Mouse (Mus musculus) erythroblast, embryonic 14.5 days (primary cell): Measurements from ENCODE around the gene Fbxo8. TPM values are rescaled to one million over a fixed set of nuclear protein-coding genes. Genes with fewer than 3 reads are reported as not detected.

ENCODE experiments used
- H3K27me3 ChIP-seq: 2 replicates; pipeline ENCODE4 v1.6.1; 2012; ENCODE audit warnings: inconsistent platforms; ENCODE audit not compliant: control insufficient read depth
- H3K36me3 ChIP-seq: 2 replicates; pipeline ENCODE4 v1.6.1; 2012; ENCODE audit warnings: mild to moderate bottlenecking, inconsistent platforms; ENCODE audit not compliant: control insufficient read depth
- H3K4me1 ChIP-seq: 2 replicates; pipeline ENCODE4 v1.6.1; 2012; ENCODE audit warnings: inconsistent platforms; ENCODE audit not compliant: control insufficient read depth
- H3K4me3 ChIP-seq: replicated peaks from 2 replicates; pipeline ENCODE3; 2012; ENCODE audit warnings: moderate library complexity, mild to moderate bottlenecking, inconsistent platforms
- H3K9me3 ChIP-seq: 2 replicates; pipeline ENCODE4 v1.6.1; 2012; ENCODE audit warnings: low read length, inconsistent platforms, mixed read lengths; ENCODE audit not compliant: control insufficient read depth
- GATA1 ChIP-seq: IDR thresholded peaks from 2 replicates; pipeline ENCODE4 v1.6.1; 2012; ENCODE audit warnings: low read length, inconsistent platforms, mixed read lengths
- TAL1 ChIP-seq: IDR thresholded peaks from 3 replicates; pipeline ENCODE4 v1.6.1; 2012; ENCODE audit warnings: low read length, inconsistent platforms, mixed read lengths
- polyA plus RNA-seq: library from polyadenylated mRNA; stranded (reverse); fragments of >175 nt; gene quantifications from 2 replicates; pipeline ENCODE4 v1.2.3, GENCODE M21; 2012

Gene Fbxo8
- polyA plus RNA-seq, 1 experiment, result 0.96 TPM

DNA sequence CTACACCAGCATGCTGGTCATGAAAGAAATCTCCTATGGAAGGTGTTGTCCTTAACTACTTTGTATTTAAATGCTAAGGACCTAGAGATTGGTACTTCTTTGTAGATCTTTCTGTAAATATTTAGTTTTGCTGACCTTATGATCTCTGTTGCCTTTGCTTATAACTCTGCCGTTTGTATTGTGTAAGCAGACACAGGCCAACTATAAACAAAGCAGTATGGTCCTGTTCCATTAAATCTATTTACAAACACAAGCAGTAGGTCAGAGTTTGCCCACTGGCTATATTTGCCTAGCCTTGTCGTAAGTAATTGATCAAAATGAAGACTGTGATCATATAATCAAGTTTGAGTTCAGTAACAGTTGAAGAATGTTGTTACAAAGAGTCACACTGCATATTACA, 38.1 kb downstream of the Fbxo8 start:
- no peak overlapping the region for H3K4me3 ChIP-seq
- H3K36me3 ChIP-seq, result peaks cover 15% of the 10 kb centered on the region
- no peaks in the 10 kb centered on the region for H3K27me3 ChIP-seq
- H3K9me3 ChIP-seq, result no peaks in the 10 kb centered on the region
- no peaks in the 10 kb centered on the region for H3K4me1 ChIP-seq
- TF ChIP-seq GATA1 (no peak), TAL1 (no peak)

DNA sequence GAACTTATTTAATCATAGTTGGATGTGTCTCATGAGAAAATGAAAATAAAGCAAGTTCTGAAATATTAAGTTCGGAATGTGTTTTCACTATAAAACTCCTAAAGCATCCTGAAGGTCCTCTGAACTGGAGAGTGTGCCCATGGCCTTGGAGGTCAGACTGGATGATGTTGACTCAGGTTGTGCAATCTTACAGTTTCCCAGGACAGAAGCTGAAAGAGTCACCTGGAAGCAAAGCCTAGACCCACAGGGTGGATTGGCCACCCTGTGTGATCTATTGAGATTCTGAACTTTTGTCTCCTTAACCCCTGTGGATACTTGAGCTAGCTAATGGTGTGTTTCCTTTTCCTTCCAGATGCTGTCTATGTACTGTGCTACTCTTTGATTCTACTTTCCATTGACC, 40.2 kb downstream of the Fbxo8 start:
- Histone ChIP-seq H3K9me3 (no peaks in the 10 kb centered on the region), H3K4me3 (no peak overlapping the region), H3K27me3 (no peaks in the 10 kb centered on the region), H3K36me3 (peaks cover 15% of the 10 kb centered on the region), H3K4me1 (no peaks in the 10 kb centered on the region)
- no peak for TF ChIP-seq TAL1
- TF ChIP-seq GATA1, result no peak

DNA sequence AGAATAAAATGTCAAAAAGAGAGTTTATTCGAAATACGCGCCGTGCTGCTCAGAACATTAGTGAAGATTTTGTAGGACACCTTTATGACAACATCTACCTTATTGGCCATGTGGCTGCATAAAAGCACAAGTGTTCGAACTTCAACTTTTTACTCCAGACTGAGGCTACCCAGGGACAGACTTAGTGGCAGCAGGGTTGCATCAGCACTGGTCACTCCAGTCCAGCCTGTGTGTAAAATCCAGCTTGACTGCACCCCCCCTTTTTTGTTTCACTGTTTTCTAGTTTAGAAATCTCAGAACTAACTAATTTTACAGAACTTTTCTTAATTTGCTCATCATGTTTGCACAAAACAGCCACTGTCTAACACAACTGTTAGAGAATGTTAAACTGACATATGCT, 40.6 kb downstream of the Fbxo8 start:
- H3K36me3 ChIP-seq, result peaks cover 15% of the 10 kb centered on the region
- no peak for TF ChIP-seq TAL1
- no peak for TF ChIP-seq GATA1
- H3K4me1 ChIP-seq, result no peaks in the 10 kb centered on the region
- no peak overlapping the region for H3K4me3 ChIP-seq
- H3K27me3 ChIP-seq, result no peaks in the 10 kb centered on the region
- no peaks in the 10 kb centered on the region for H3K9me3 ChIP-seq

DNA sequence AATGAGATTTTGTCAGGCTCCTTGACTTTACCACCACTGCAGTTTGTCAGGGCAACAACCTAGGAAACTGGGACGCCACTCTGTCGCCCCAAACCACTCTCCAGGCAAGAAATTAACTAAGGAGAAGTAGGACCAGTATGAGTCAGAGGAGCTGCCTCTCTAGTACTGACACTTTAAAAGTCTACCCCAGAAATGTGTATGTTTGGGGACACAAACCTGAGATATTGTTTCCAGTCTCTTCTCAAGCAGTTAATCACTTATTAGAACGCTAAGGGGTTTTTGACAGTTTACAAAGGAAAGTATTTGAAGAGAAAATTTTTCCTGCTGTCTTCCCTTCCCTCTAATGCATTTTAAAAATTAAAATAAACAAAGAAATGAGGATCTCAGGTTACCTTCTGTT, 55.6 kb downstream of the Fbxo8 start:
- TF ChIP-seq GATA1 (no peak), TAL1 (no peak)
- Histone ChIP-seq H3K36me3 (no peaks in the 10 kb centered on the region), H3K27me3 (no peaks in the 10 kb centered on the region), H3K4me1 (no peaks in the 10 kb centered on the region), H3K4me3 (no peak overlapping the region), H3K9me3 (no peaks in the 10 kb centered on the region)

DNA sequence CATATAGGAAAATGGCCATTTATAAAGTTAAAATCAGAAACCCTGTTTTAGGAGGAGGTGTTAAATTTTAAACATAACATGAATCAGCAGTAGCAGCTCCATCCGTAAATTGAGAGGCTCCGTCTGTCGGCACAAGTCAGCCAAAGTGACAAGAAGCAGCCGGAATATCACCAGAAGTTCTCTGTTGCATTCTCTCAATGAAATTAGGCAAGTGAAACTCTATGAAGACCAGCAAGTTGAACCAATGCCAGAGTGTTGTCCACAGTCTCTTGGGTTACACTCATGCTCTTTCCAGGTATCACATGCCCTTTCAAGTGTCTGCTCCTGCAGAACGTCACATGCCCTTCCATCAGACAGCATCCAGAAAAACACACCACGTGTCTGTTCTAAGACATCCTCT, 60.8 kb downstream of the Fbxo8 start:
- TF ChIP-seq GATA1, result no peak
- TF ChIP-seq TAL1, result no peak
- H3K9me3 ChIP-seq, result no peaks in the 10 kb centered on the region
- no peaks in the 10 kb centered on the region for H3K36me3 ChIP-seq
- no peaks in the 10 kb centered on the region for H3K27me3 ChIP-seq
- H3K4me3 ChIP-seq, result no peak overlapping the region
- H3K4me1 ChIP-seq, result no peaks in the 10 kb centered on the region

DNA sequence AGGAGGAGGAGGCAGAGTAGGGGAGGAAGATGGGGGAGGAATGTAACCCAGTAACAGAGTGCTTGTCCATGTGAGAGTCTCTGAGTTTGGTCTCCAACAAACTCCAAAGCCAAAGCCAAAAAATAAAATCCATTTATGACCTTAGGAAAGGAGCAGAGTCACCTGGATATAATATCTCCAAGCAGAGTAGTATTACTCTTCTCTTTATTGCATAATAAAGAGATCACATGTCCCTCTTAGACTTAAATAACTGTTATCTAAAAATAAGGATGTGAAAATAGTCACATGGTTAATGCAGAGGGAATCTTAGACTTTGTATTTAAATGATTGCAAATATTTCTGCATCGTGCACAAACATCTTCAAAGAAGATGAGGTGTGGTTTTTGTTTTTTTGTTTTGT, 63.3 kb downstream of the Fbxo8 start:
- peaks cover 6% of the 10 kb centered on the region for H3K27me3 ChIP-seq
- TF ChIP-seq TAL1, result no peak
- no peak for TF ChIP-seq GATA1
- H3K9me3 ChIP-seq, result no peaks in the 10 kb centered on the region
- no peaks in the 10 kb centered on the region for H3K4me1 ChIP-seq
- H3K4me3 ChIP-seq, result no peak overlapping the region
- no peaks in the 10 kb centered on the region for H3K36me3 ChIP-seq

DNA sequence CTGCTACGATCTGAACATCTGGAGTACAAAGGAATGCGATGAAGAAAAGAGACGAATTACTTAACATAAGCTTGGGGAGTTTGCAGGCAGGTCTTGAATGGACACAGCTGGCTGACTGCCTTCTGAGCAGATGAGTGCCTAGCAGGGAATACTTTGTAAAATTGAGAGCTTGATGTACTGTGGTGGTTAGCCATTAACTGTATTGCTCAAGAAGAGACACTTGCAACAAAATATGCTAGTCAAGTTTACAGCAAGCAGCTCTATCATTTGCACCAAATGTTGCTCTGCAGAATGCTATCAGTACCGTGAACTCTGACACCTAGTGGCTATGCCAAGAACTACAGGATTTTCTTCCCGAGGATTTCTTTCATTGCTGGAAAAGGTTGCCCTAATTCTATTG, 64.1 kb downstream of the Fbxo8 start:
- Histone ChIP-seq H3K4me3 (no peak overlapping the region), H3K9me3 (no peaks in the 10 kb centered on the region), H3K4me1 (peaks cover 1% of the 10 kb centered on the region; the same call in 1 of the 2 replicates), H3K27me3 (peaks cover 13% of the 10 kb centered on the region), H3K36me3 (no peaks in the 10 kb centered on the region)
- no peak for TF ChIP-seq GATA1
- TF ChIP-seq TAL1, result no peak

DNA sequence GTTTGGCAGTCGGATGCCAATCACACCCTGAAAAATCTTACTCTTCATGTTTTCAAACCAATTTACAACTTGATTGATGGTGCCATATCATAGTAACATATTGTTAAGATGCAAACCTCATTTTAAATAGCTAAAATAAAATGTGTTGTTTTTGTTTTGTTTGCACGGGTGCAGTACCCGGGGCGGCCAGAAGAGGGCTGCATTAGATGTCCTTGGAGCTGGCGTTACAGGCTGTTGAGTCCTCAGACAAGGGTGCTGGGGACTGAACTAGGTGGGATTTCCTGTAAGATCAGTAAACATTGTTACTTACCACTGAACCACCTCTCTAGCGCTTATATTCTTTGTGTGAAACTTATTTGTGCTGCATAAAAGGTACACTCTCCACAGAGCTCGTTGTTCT, 65.4 kb downstream of the Fbxo8 start:
- Histone ChIP-seq H3K4me1 (peaks cover 5% of the 10 kb centered on the region), H3K27me3 (peaks cover 26% of the 10 kb centered on the region), H3K4me3 (no peak overlapping the region), H3K36me3 (no peaks in the 10 kb centered on the region), H3K9me3 (no peaks in the 10 kb centered on the region)
- TF ChIP-seq TAL1, result no peak
- TF ChIP-seq GATA1, result no peak

DNA sequence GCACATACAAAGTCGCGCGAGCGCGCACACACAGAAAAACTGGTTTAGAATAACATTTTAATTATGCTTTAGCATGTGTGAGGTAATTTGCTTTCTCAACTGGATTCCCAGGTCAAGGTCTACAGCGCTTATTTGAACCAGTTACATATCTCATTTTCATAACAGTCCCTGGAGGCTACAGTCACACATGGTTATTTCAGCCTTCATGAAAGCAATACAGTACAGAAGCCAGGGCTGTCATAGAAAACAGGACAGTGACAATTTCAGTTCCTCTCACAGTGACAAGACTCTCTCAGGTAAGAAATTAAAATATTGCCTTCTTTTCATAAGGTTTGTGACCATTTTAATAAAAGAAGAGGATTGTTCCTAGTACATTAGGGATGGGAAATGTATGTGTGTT, 66.4 kb downstream of the Fbxo8 start:
- H3K4me1 ChIP-seq, result peaks cover 5% of the 10 kb centered on the region

DNA sequence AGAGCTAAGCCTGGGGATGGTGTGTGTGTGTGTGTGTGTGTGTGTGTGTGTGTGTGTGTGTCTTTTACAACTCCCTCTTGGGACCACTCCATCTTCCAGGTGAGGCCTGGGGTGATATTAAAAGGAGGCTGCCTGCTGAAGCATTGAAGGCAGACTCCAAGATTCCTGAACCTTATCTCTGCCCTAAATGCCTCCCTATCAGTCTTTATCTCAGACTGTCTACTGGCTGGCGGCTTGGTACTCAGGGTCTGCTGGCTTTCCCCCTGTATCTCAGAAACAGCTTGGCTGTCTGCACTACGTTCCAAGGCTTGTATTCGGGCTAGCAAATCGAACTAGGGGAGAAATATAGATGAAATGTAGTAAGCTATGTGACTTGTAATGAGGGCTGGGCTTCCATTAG, 68.2 kb downstream of the Fbxo8 start:
- Histone ChIP-seq H3K9me3 (no peaks in the 10 kb centered on the region), H3K4me3 (no peak overlapping the region), H3K27me3 (peaks cover 51% of the 10 kb centered on the region), H3K4me1 (peaks cover 5% of the 10 kb centered on the region), H3K36me3 (no peaks in the 10 kb centered on the region)
- TF ChIP-seq TAL1 (no peak), GATA1 (no peak)

More for the DNA sequence above, 66.4 kb downstream of the Fbxo8 start:
- H3K27me3 ChIP-seq, result peaks cover 33% of the 10 kb centered on the region
- H3K36me3 ChIP-seq, result no peaks in the 10 kb centered on the region
- no peaks in the 10 kb centered on the region for H3K9me3 ChIP-seq
- TF ChIP-seq GATA1 (no peak), TAL1 (no peak)
- no peak overlapping the region for H3K4me3 ChIP-seq
